8 mouse cellular contexts compared by ENCODE assay signal in genomic region chr1:40790324-40791141, GRCm38 (mm10). TPM values are rescaled to one million over a fixed set of nuclear protein-coding genes. Genes with fewer than 3 reads are reported as not detected.
DNase-seq lines count a peak whose midpoint lies in the region; ATAC-seq and TF ChIP-seq lines count a peak whose summit lies in the region.

Mfsd9 (minus strand) TSS chr1:40790687.

- peak within 1 kb of the TSS; percentile 82 for H3K27ac ChIP-seq in hindbrain, embryonic 10.5 days
- no peak within 1 kb of the TSS for H3K27ac ChIP-seq in lung, embryonic 16.5 days (ENCODE audit: low read length)
- no peak within 1 kb of the TSS for H3K27ac ChIP-seq in thymus, adult 2 months (ENCODE audit: control insufficient read depth, insufficient read depth, low read length)

- no peak for TF ChIP-seq CTCF in thymus, adult 2 months (IDR thresholded peaks at IDR 0.05; ENCODE audit: borderline replicate concordance, control insufficient read depth, extremely low read depth, insufficient read depth, low read length, poor library complexity)

- peak; percentile 92 for DNase-seq in Muller cell, postnatal 12 days (ENCODE audit: inconsistent ontology term)
- peak; percentile 62 for DNase-seq in cerebellum, adult 9-10 months
- DNase-seq in hindbrain, embryonic 10.5 days (ENCODE audit: low spot score): peak; percentile 94
- peak; percentile 89 for DNase-seq in layer of hippocampus, adult 9-11 months
- DNase-seq in ovary, adult 18-20 months (ENCODE audit: low spot score): peak; percentile 78
- DNase-seq in thymus, adult 2 months: peak; percentile 94

- peak within 1 kb of the TSS; percentile 79 for H3K4me2 ChIP-seq in lung, embryonic 16.5 days (ENCODE audit: low read depth, low read length)

- WGBS in hindbrain, embryonic 10.5 days: 4% methylated on average over 38 of the region's 38 CpGs
- WGBS in lung, embryonic 16.5 days: 4% methylated on average over 38 of the region's 38 CpGs
- whole genome bisulfite sequencing in thymus, adult 2 months: 3% methylated on average over 38 of the region's 38 CpGs

- H3K9ac ChIP-seq in lung, embryonic 16.5 days (ENCODE audit: low read length): peak within 1 kb of the TSS; percentile 70

- H3K4me1 ChIP-seq in hindbrain, embryonic 10.5 days (replicated peaks): peaks cover 18% of the 10 kb centered on the region
- H3K4me1 ChIP-seq in lung, embryonic 16.5 days (replicated peaks; ENCODE audit: control insufficient read depth, insufficient read depth, low read length): no peaks in the 10 kb centered on the region; the same call in 1 of the 2 replicates
- peaks cover 3% of the 10 kb centered on the region for H3K4me1 ChIP-seq in thymus, adult 2 months (replicated peaks; ENCODE audit: control insufficient read depth, insufficient read depth, low read length)

- no peaks in the 10 kb centered on the region for H3K36me3 ChIP-seq in hindbrain, embryonic 10.5 days
- H3K36me3 ChIP-seq in lung, embryonic 16.5 days (ENCODE audit: control insufficient read depth, insufficient read depth, low read length): no peaks in the 10 kb centered on the region
- H3K36me3 ChIP-seq in thymus, adult 2 months (ENCODE audit: control insufficient read depth, insufficient read depth, low read length): no peaks in the 10 kb centered on the region

- no peaks in the 10 kb centered on the region for H3K27me3 ChIP-seq in hindbrain, embryonic 10.5 days (ENCODE audit: insufficient read depth, poor library complexity, severe bottlenecking)
- H3K27me3 ChIP-seq in lung, embryonic 16.5 days (ENCODE audit: control insufficient read depth, insufficient read depth, low read depth, low read length): no peaks in the 10 kb centered on the region
- H3K27me3 ChIP-seq in thymus, adult 2 months (ENCODE audit: control insufficient read depth, insufficient read depth, low read length): no peaks in the 10 kb centered on the region

- TF ChIP-seq POLR2A in thymus, adult 2 months (IDR thresholded peaks at IDR 0.05; ENCODE audit: control insufficient read depth, extremely low read depth, insufficient read depth, low read length, poor library complexity): peak; percentile 33; the same call in 1 of the 2 replicates

- peak within 1 kb of the TSS; percentile 74 for H3K4me3 ChIP-seq in hindbrain, embryonic 10.5 days
- peak within 1 kb of the TSS; percentile 75 for H3K4me3 ChIP-seq in lung, embryonic 16.5 days (ENCODE audit: low read length)
- peak within 1 kb of the TSS; percentile 91 for H3K4me3 ChIP-seq in thymus, adult 2 months (ENCODE audit: control insufficient read depth, insufficient read depth, low read length)

- H3K9me3 ChIP-seq in hindbrain, embryonic 10.5 days: no peaks in the 10 kb centered on the region
- no peaks in the 10 kb centered on the region for H3K9me3 ChIP-seq in lung, embryonic 16.5 days (ENCODE audit: control insufficient read depth, low read length)

- peak; percentile 97 for ATAC-seq in frontal cortex, adult (ENCODE audit: low TSS enrichment)
- peak; percentile 97 for ATAC-seq in lung, embryonic 16.5 days (ENCODE audit: low read depth)

RNA-seq across cellular contexts. Expression of gene Mfsd9, which starts in this region (rescaled TPM):
- polyA plus RNA-seq in hindbrain, embryonic 10.5 days (2016; fragmentation: Nextera tagmentation; extraction: Ambion mirVana): 3.1 and 3.3 TPM in 2 replicates
- 3.6 and 4.0 TPM in 2 replicates for polyA plus RNA-seq in lung, embryonic 16.5 days (2015; fragmentation: Nextera tagmentation; extraction: Ambion mirVana)
- 1.5 and 1.8 TPM in 2 replicates for polyA plus RNA-seq in thymus, adult 2 months (2012; rRNA removed)
